Mouse (Mus musculus) 416B (cell line): ENCODE data around the gene Rpl4.
"Not testable (repeated sequence)": the region's sequence is repeated elsewhere in the genome, so short reads cannot be mapped to it uniquely, and the experiment has no call there.

Source experiments
- DNase-seq: peaks from one replicate; pipeline ENCODE4 v3.0.0; 2011; ENCODE audit warnings: low read depth

Rpl4 gene

GRCm38 (mm10) chr9:64172816-64173665, at the start of gene Rpl4, which contains the start of gene Zwilch:
Gene Rpl4, plus strand, starts transcription at chr9:64173375.
Gene Zwilch, minus strand, starts transcription at chr9:64173104.
- DNase-seq = peak; percentile 94

GRCm38 (mm10) chr9:64124846-64125245, 48.3 kb upstream of the Rpl4 start:
- DNase-seq = not testable (repeated sequence)

GRCm38 (mm10) chr9:64125307-64125706, 47.9 kb upstream of the Rpl4 start:
- DNase-seq = no peak

- DNase-seq = no peak
Measured at GRCm38 (mm10) chr9:64126121-64126520, 47.1 kb upstream of the Rpl4 start.

- no peak for DNase-seq
Measured at GRCm38 (mm10) chr9:64131623-64132022, 41.6 kb upstream of the Rpl4 start.

- peak; percentile 46 for DNase-seq
Measured at GRCm38 (mm10) chr9:64138896-64139295, 34.3 kb upstream of the Rpl4 start.

- DNase-seq = peak; percentile 59
Measured at GRCm38 (mm10) chr9:64139879-64140278, 33.3 kb upstream of the Rpl4 start.

GRCm38 (mm10) chr9:64156641-64157040, 16.5 kb upstream of the Rpl4 start:
- no peak for DNase-seq

- DNase-seq = no peak
Measured at GRCm38 (mm10) chr9:64160471-64160870, 12.7 kb upstream of the Rpl4 start.

GRCm38 (mm10) chr9:64169967-64170366, 3.2 kb upstream of the Rpl4 start:
- not testable (repeated sequence) for DNase-seq

GRCm38 (mm10) chr9:64172145-64172815, 895 bp upstream of the Rpl4 start:
- DNase-seq = no peak

- peak; percentile 35 for DNase-seq
Measured at GRCm38 (mm10) chr9:64173666-64174220, 568 bp downstream of the Rpl4 start.

- DNase-seq = no peak
Measured at GRCm38 (mm10) chr9:64174341-64174740, 1.2 kb downstream of the Rpl4 start.

GRCm38 (mm10) chr9:64174766-64175165, 1.6 kb downstream of the Rpl4 start:
- DNase-seq = no peak

GRCm38 (mm10) chr9:64175378-64175777, 2.2 kb downstream of the Rpl4 start:
- no peak for DNase-seq

- DNase-seq = peak; percentile 70
Measured at GRCm38 (mm10) chr9:64178610-64178973, 5.4 kb downstream of the Rpl4 start.

GRCm38 (mm10) chr9:64178974-64179646, 5.9 kb downstream of the Rpl4 start, which contains the start of gene Snapc5:
Gene Snapc5, plus strand, starts transcription at chr9:64179274.
- peak; percentile 94 for DNase-seq

GRCm38 (mm10) chr9:64183295-64183694, 10.1 kb downstream of the Rpl4 start:
- DNase-seq = not testable (repeated sequence)

GRCm38 (mm10) chr9:64184166-64184840, 11.1 kb downstream of the Rpl4 start:
- DNase-seq = no peak

GRCm38 (mm10) chr9:64193879-64194278, 20.7 kb downstream of the Rpl4 start:
- DNase-seq = no peak

GRCm38 (mm10) chr9:64195554-64195953, 22.4 kb downstream of the Rpl4 start:
- no peak for DNase-seq

- DNase-seq = no peak
Measured at GRCm38 (mm10) chr9:64197524-64197923, 24.3 kb downstream of the Rpl4 start.
